Mouse (Mus musculus): ENCODE measurements around the gene Rab34.

GRCm38 (mm10) chr11:78210615-78211014 is 22.4 kb downstream of the Rab34 start:
- TF ChIP-seq CTCF (IDR thresholded peaks at IDR 0.05; ENCODE audit: low read depth) = no peak
- no peak for TF ChIP-seq EP300 (IDR thresholded peaks at IDR 0.05; ENCODE audit: low read depth)

All from heart, postnatal 0 days (tissue).